Mouse (Mus musculus): ENCODE results near the gene Xrn1.

The Xrn1 gene

GRCm38 (mm10) chr9:96010664-96011063 lies 56.1 kb downstream of the Xrn1 start:
- no peaks in the 10 kb centered on the region for H3K27me3 ChIP-seq (ENCODE audit: control insufficient read depth, insufficient read depth, low read length, poor library complexity, severe bottlenecking)
- peaks cover 11% of the 10 kb centered on the region for H3K36me3 ChIP-seq (ENCODE audit: control insufficient read depth, insufficient read depth, low read length, poor library complexity, severe bottlenecking)
- no peak for DNase-seq (ENCODE audit: low read depth, low spot score)

GRCm38 (mm10) chr9:96023921-96024320 lies 69.4 kb downstream of the Xrn1 start:
- H3K36me3 ChIP-seq (ENCODE audit: control insufficient read depth, insufficient read depth, low read length, poor library complexity, severe bottlenecking): 0 out of 2 replicates have a peak, but pooled peaks cover 11% of the 10 kb centered on the region
- DNase-seq (ENCODE audit: low read depth, low spot score): peak; percentile 77
- H3K27me3 ChIP-seq (ENCODE audit: control insufficient read depth, insufficient read depth, low read length, poor library complexity, severe bottlenecking): no peaks in the 10 kb centered on the region

- H3K36me3 ChIP-seq (ENCODE audit: control insufficient read depth, insufficient read depth, low read length, poor library complexity, severe bottlenecking): 0 out of 2 replicates have a peak, but pooled peaks cover 5% of the 10 kb centered on the region
- no peaks in the 10 kb centered on the region for H3K27me3 ChIP-seq (ENCODE audit: control insufficient read depth, insufficient read depth, low read length, poor library complexity, severe bottlenecking)
- DNase-seq (ENCODE audit: low read depth, low spot score): no peak
Observed at GRCm38 (mm10) chr9:96027913-96028312, 73.4 kb downstream of the Xrn1 start.

GRCm38 (mm10) chr9:96028818-96029217 lies 74.3 kb downstream of the Xrn1 start:
- H3K36me3 ChIP-seq (ENCODE audit: control insufficient read depth, insufficient read depth, low read length, poor library complexity, severe bottlenecking): 0 out of 2 replicates have a peak, but pooled peaks cover 5% of the 10 kb centered on the region
- peak; percentile 75 for DNase-seq (ENCODE audit: low read depth, low spot score)
- H3K27me3 ChIP-seq (ENCODE audit: control insufficient read depth, insufficient read depth, low read length, poor library complexity, severe bottlenecking): no peaks in the 10 kb centered on the region

- Histone ChIP-seq H3K27me3 (ENCODE audit: control insufficient read depth, insufficient read depth, low read length, poor library complexity, severe bottlenecking) (no peaks in the 10 kb centered on the region), H3K36me3 (ENCODE audit: control insufficient read depth, insufficient read depth, low read length, poor library complexity, severe bottlenecking) (0 out of 2 replicates have a peak, but pooled peaks cover 5% of the 10 kb centered on the region)
- DNase-seq (ENCODE audit: low read depth, low spot score): no peak
Observed at GRCm38 (mm10) chr9:96029886-96030285, 75.3 kb downstream of the Xrn1 start.

- H3K36me3 ChIP-seq (ENCODE audit: control insufficient read depth, insufficient read depth, low read length, poor library complexity, severe bottlenecking): peaks cover 4% of the 10 kb centered on the region; the same call in 1 of the 2 replicates
- no peaks in the 10 kb centered on the region for H3K27me3 ChIP-seq (ENCODE audit: control insufficient read depth, insufficient read depth, low read length, poor library complexity, severe bottlenecking)
- DNase-seq (ENCODE audit: low read depth, low spot score): peak; percentile 18
Observed at GRCm38 (mm10) chr9:96035371-96036086, 81.0 kb downstream of the Xrn1 start.

- Histone ChIP-seq H3K36me3 (ENCODE audit: control insufficient read depth, insufficient read depth, low read length, poor library complexity, severe bottlenecking) (peaks cover 16% of the 10 kb centered on the region), H3K27me3 (ENCODE audit: control insufficient read depth, insufficient read depth, low read length, poor library complexity, severe bottlenecking) (no peaks in the 10 kb centered on the region)
- no peak for DNase-seq (ENCODE audit: low read depth, low spot score)
Observed at GRCm38 (mm10) chr9:96044214-96044613, 89.7 kb downstream of the Xrn1 start.

- Histone ChIP-seq H3K36me3 (ENCODE audit: control insufficient read depth, insufficient read depth, low read length, poor library complexity, severe bottlenecking) (peaks cover 24% of the 10 kb centered on the region), H3K27me3 (ENCODE audit: control insufficient read depth, insufficient read depth, low read length, poor library complexity, severe bottlenecking) (no peaks in the 10 kb centered on the region)
- DNase-seq (ENCODE audit: low read depth, low spot score): no peak
Observed at GRCm38 (mm10) chr9:96051501-96051900, 96.9 kb downstream of the Xrn1 start.

GRCm38 (mm10) chr9:96054878-96055277 lies 100.3 kb downstream of the Xrn1 start:
- Histone ChIP-seq H3K27me3 (ENCODE audit: control insufficient read depth, insufficient read depth, low read length, poor library complexity, severe bottlenecking) (no peaks in the 10 kb centered on the region), H3K36me3 (ENCODE audit: control insufficient read depth, insufficient read depth, low read length, poor library complexity, severe bottlenecking) (peaks cover 11% of the 10 kb centered on the region)
- no peak for DNase-seq (ENCODE audit: low read depth, low spot score)

GRCm38 (mm10) chr9:96056417-96057223 lies 102.1 kb downstream of the Xrn1 start:
- 0 out of 2 replicates have a peak, but pooled peaks cover 7% of the 10 kb centered on the region for H3K36me3 ChIP-seq (ENCODE audit: control insufficient read depth, insufficient read depth, low read length, poor library complexity, severe bottlenecking)
- no peak for DNase-seq (ENCODE audit: low read depth, low spot score)
- no peaks in the 10 kb centered on the region for H3K27me3 ChIP-seq (ENCODE audit: control insufficient read depth, insufficient read depth, low read length, poor library complexity, severe bottlenecking)

GRCm38 (mm10) chr9:96063083-96063802 lies 108.7 kb downstream of the Xrn1 start:
- DNase-seq (ENCODE audit: low read depth, low spot score): no peak
- Histone ChIP-seq H3K27me3 (ENCODE audit: control insufficient read depth, insufficient read depth, low read length, poor library complexity, severe bottlenecking) (no peaks in the 10 kb centered on the region), H3K36me3 (ENCODE audit: control insufficient read depth, insufficient read depth, low read length, poor library complexity, severe bottlenecking) (no peaks in the 10 kb centered on the region)

GRCm38 (mm10) chr9:96063803-96064475 lies 109.4 kb downstream of the Xrn1 start:
- Histone ChIP-seq H3K36me3 (ENCODE audit: control insufficient read depth, insufficient read depth, low read length, poor library complexity, severe bottlenecking) (no peaks in the 10 kb centered on the region), H3K27me3 (ENCODE audit: control insufficient read depth, insufficient read depth, low read length, poor library complexity, severe bottlenecking) (no peaks in the 10 kb centered on the region)
- no peak for DNase-seq (ENCODE audit: low read depth, low spot score)

- Histone ChIP-seq H3K36me3 (ENCODE audit: control insufficient read depth, insufficient read depth, low read length, poor library complexity, severe bottlenecking) (no peaks in the 10 kb centered on the region), H3K27me3 (ENCODE audit: control insufficient read depth, insufficient read depth, low read length, poor library complexity, severe bottlenecking) (no peaks in the 10 kb centered on the region)
- no peak for DNase-seq (ENCODE audit: low read depth, low spot score)
Observed at GRCm38 (mm10) chr9:96067507-96067906, 112.9 kb downstream of the Xrn1 start.

- DNase-seq (ENCODE audit: low read depth, low spot score): no peak
- no peaks in the 10 kb centered on the region for H3K27me3 ChIP-seq (ENCODE audit: control insufficient read depth, insufficient read depth, low read length, poor library complexity, severe bottlenecking)
- no peaks in the 10 kb centered on the region for H3K36me3 ChIP-seq (ENCODE audit: control insufficient read depth, insufficient read depth, low read length, poor library complexity, severe bottlenecking)
Observed at GRCm38 (mm10) chr9:96078752-96079315, 124.3 kb downstream of the Xrn1 start.
